Mouse (Mus musculus) heart, embryonic 11.5 days (tissue): ENCODE data around the gene Prmt1. TPM values are rescaled to one million over a fixed set of nuclear protein-coding genes. Genes with fewer than 3 reads are reported as not detected.

ENCODE experiments used
- ATAC-seq: fragments of 200-750 bp; cut with Nextera tagmentation; replicated peaks from 2 replicates; pipeline ENCODE4 v1.8.0; 2017; ENCODE audit warnings: moderate library complexity; ENCODE audit not compliant: insufficient number of reproducible peaks, low FRiP score, low TSS enrichment
- H3K27ac ChIP-seq: fragments of 300-500 bp; sonication (generic); 2 replicates; pipeline ENCODE4 v1.5.1; 2014; ENCODE audit warnings: mild to moderate bottlenecking, low read depth, low read length
- H3K27me3 ChIP-seq: fragments of 300-500 bp; sonication (generic); 2 replicates; pipeline ENCODE4 v1.6.1; 2014; ENCODE audit warnings: mild to moderate bottlenecking, low read length, mixed read lengths; ENCODE audit not compliant: control insufficient read depth, insufficient read depth
- H3K36me3 ChIP-seq: fragments of 300-500 bp; sonication (generic); 2 replicates; pipeline ENCODE4 v1.6.1; 2014; ENCODE audit warnings: mild to moderate bottlenecking, low read length, moderate library complexity, mixed read lengths; ENCODE audit not compliant: control insufficient read depth, insufficient read depth
- H3K4me1 ChIP-seq: fragments of 300-500 bp; sonication (generic); 2 replicates; pipeline ENCODE4 v1.6.1; 2014; ENCODE audit warnings: low read length; ENCODE audit not compliant: control insufficient read depth, insufficient read depth
- H3K4me2 ChIP-seq: fragments of 300-500 bp; sonication (generic); 2 replicates; pipeline ENCODE4 v1.6.1; 2014; ENCODE audit warnings: mild to moderate bottlenecking, moderate library complexity
- H3K4me3 ChIP-seq: fragments of 300-500 bp; sonication (generic); 2 replicates; pipeline ENCODE4 v1.5.1; 2014; ENCODE audit warnings: low read depth, low read length
- H3K9ac ChIP-seq: fragments of 300-500 bp; sonication (generic); 2 replicates; pipeline ENCODE4 v1.6.1; 2014; ENCODE audit warnings: mild to moderate bottlenecking, low read depth, low read length, moderate library complexity
- H3K9me3 ChIP-seq: fragments of 300-500 bp; sonication (generic); replicated peaks from 2 replicates; pipeline ENCODE4 v1.6.1; 2016; ENCODE audit warnings: low read length; ENCODE audit not compliant: control insufficient read depth
- WGBS: fragments of 180-500 bp; shearing (Covaris S2); extraction: QIAGEN DNeasy Blood & Tissue Kit; methylation state at CpG from one replicate; pipeline ENCODE4 v1.1.7; 2014; ENCODE audit not compliant: insufficient replicate concordance; 5-methylcytosine and 5-hydroxymethylcytosine counted together
- polyA plus RNA-seq: library from polyadenylated mRNA; unstranded; fragments of >200 nt; fragmentation: Nextera tagmentation; extraction: Ambion mirVana; gene quantifications from 2 replicates; pipeline ENCODE4 v1.2.1, GENCODE M21; 2014

Gene Prmt1
- polyA plus RNA-seq, 1 experiment from 2014 or later: 179 TPM

GRCm38 (mm10) chr7:44957183-44957835 is 29.1 kb downstream of the Prmt1 start:
- WGBS: 67% methylated on average over 20 of the region's 20 CpGs
- no peak overlapping the region for H3K4me2 ChIP-seq
- 0 out of 2 replicates have a peak, but pooled peaks cover under 1% of the 10 kb centered on the region for H3K4me1 ChIP-seq

GRCm38 (mm10) chr7:44956266-44956665 is 30.1 kb downstream of the Prmt1 start:
- no peak for ATAC-seq
- Histone ChIP-seq H3K4me3 (no peak overlapping the region), H3K4me1 (peaks cover 8% of the 10 kb centered on the region), H3K9me3 (no peaks in the 10 kb centered on the region), H3K27me3 (peaks cover 6% of the 10 kb centered on the region), H3K9ac (no peak overlapping the region), H3K27ac (no peak overlapping the region), H3K36me3 (peaks cover 1% of the 10 kb centered on the region; the same call in 1 of the 2 replicates), H3K4me2 (no peak overlapping the region)
- WGBS: 53% methylated on average over 6 of the region's 6 CpGs

More at GRCm38 (mm10) chr7:44957183-44957835, 29.1 kb downstream of the Prmt1 start:
- Histone ChIP-seq H3K9me3 (no peaks in the 10 kb centered on the region), H3K4me3 (no peak overlapping the region), H3K36me3 (peaks cover 7% of the 10 kb centered on the region; the same call in 1 of the 2 replicates), H3K9ac (no peak overlapping the region), H3K27ac (no peak overlapping the region), H3K27me3 (no peaks in the 10 kb centered on the region)
- ATAC-seq: no peak

GRCm38 (mm10) chr7:44955628-44956027 is 30.7 kb downstream of the Prmt1 start:
- Histone ChIP-seq H3K4me3 (no peak overlapping the region), H3K4me1 (peaks cover 8% of the 10 kb centered on the region), H3K36me3 (no peaks in the 10 kb centered on the region), H3K4me2 (no peak overlapping the region), H3K27ac (no peak overlapping the region), H3K9ac (no peak overlapping the region), H3K27me3 (peaks cover 13% of the 10 kb centered on the region), H3K9me3 (no peaks in the 10 kb centered on the region)
- ATAC-seq: no peak
- 49% methylated on average over 5 of the region's 5 CpGs for WGBS

- Histone ChIP-seq H3K27me3 (peaks cover 22% of the 10 kb centered on the region), H3K4me2 (no peak overlapping the region), H3K9me3 (no peaks in the 10 kb centered on the region), H3K36me3 (no peaks in the 10 kb centered on the region), H3K4me1 (peaks cover 8% of the 10 kb centered on the region), H3K4me3 (no peak overlapping the region), H3K9ac (no peak overlapping the region), H3K27ac (no peak overlapping the region)
- WGBS: 71% methylated on average over 12 of the region's 12 CpGs
- no peak for ATAC-seq
Measured at GRCm38 (mm10) chr7:44954091-44954885, 32.1 kb downstream of the Prmt1 start.

GRCm38 (mm10) chr7:44953561-44953960 is 32.8 kb downstream of the Prmt1 start:
- H3K9me3 ChIP-seq: no peaks in the 10 kb centered on the region
- H3K27ac ChIP-seq: no peak overlapping the region
- H3K36me3 ChIP-seq: no peaks in the 10 kb centered on the region
- no peak overlapping the region for H3K4me2 ChIP-seq
- no peak overlapping the region for H3K9ac ChIP-seq
- 57% methylated on average over 14 of the region's 14 CpGs for WGBS
- H3K4me1 ChIP-seq: peaks cover 8% of the 10 kb centered on the region
- H3K27me3 ChIP-seq: peaks cover 22% of the 10 kb centered on the region
- H3K4me3 ChIP-seq: no peak overlapping the region
- ATAC-seq: no peak

- Histone ChIP-seq H3K9me3 (no peaks in the 10 kb centered on the region), H3K27me3 (peaks cover 22% of the 10 kb centered on the region), H3K4me3 (peak overlapping the region; percentile 54), H3K27ac (peak overlapping the region; percentile 62), H3K4me2 (peak overlapping the region; percentile 94), H3K4me1 (peaks cover 8% of the 10 kb centered on the region), H3K9ac (peak overlapping the region; percentile 69), H3K36me3 (no peaks in the 10 kb centered on the region)
- peak; percentile 84 for ATAC-seq
- 6% methylated on average over 24 of the region's 24 CpGs for WGBS
Measured at GRCm38 (mm10) chr7:44952611-44953306, 33.6 kb downstream of the Prmt1 start.

- no peaks in the 10 kb centered on the region for H3K9me3 ChIP-seq
- peak overlapping the region; percentile 54 for H3K4me3 ChIP-seq
- H3K9ac ChIP-seq: 0 out of 2 replicates have a peak overlapping the region, but pooled peaks have one; percentile 69
- no peak overlapping the region for H3K27ac ChIP-seq
- peaks cover 22% of the 10 kb centered on the region for H3K27me3 ChIP-seq
- under 1% methylated on average over 10 of the region's 10 CpGs for WGBS
- H3K4me2 ChIP-seq: peak overlapping the region; percentile 94
- peak; percentile 60 for ATAC-seq
- H3K4me1 ChIP-seq: peaks cover 8% of the 10 kb centered on the region
- H3K36me3 ChIP-seq: no peaks in the 10 kb centered on the region
Measured at GRCm38 (mm10) chr7:44951960-44952359, 34.4 kb downstream of the Prmt1 start.

GRCm38 (mm10) chr7:44949922-44950321 is 36.4 kb downstream of the Prmt1 start:
- ATAC-seq: no peak
- Histone ChIP-seq H3K27ac (no peak overlapping the region), H3K27me3 (peaks cover 22% of the 10 kb centered on the region), H3K9me3 (no peaks in the 10 kb centered on the region), H3K4me2 (no peak overlapping the region), H3K4me1 (peaks cover 8% of the 10 kb centered on the region), H3K36me3 (no peaks in the 10 kb centered on the region), H3K9ac (no peak overlapping the region), H3K4me3 (no peak overlapping the region)
- WGBS: 71% methylated on average over 6 of the region's 6 CpGs
